Mouse (Mus musculus) liver, adult 2 months (tissue): ENCODE data around the gene Stat3. TPM values are rescaled to one million over a fixed set of nuclear protein-coding genes. Genes with fewer than 3 reads are reported as not detected.

Experiments used
- DNase-seq: peaks from one replicate; pipeline ENCODE4 v3.0.0-alpha.2; 2011; ENCODE audit warnings: low read depth, low spot score; ENCODE audit errors: extremely low read depth
- H3K27ac ChIP-seq: fragments of 200-500 bp; replicated peaks from 2 replicates; pipeline ENCODE4 v1.5.1; 2012; ENCODE audit warnings: low read depth, mild to moderate bottlenecking, control low read depth, inconsistent platforms, low read length; ENCODE audit not compliant: insufficient read depth
- H3K27me3 ChIP-seq: fragments of 200-500 bp; 2 replicates; pipeline ENCODE4 v1.6.1; 2012; ENCODE audit warnings: mild to moderate bottlenecking, moderate library complexity, low read length, inconsistent platforms; ENCODE audit not compliant: control insufficient read depth, insufficient read depth
- H3K36me3 ChIP-seq: fragments of 200-500 bp; 2 replicates; pipeline ENCODE4 v1.6.1; 2012; ENCODE audit warnings: low read length, inconsistent platforms; ENCODE audit not compliant: control insufficient read depth, insufficient read depth
- H3K4me1 ChIP-seq: fragments of 200-500 bp; 2 replicates; pipeline ENCODE4 v1.6.1; 2011; ENCODE audit warnings: low read length; ENCODE audit not compliant: control insufficient read depth, insufficient read depth
- H3K4me3 ChIP-seq: fragments of 200-500 bp; 2 replicates; pipeline ENCODE4 v1.5.1; 2011; ENCODE audit warnings: low read depth, mild to moderate bottlenecking, control low read depth, low read length, moderate library complexity; ENCODE audit not compliant: insufficient read depth
- H3K79me2 ChIP-seq: fragments of 200-500 bp; 2 replicates; pipeline ENCODE4 v1.6.1; 2012; ENCODE audit warnings: inconsistent platforms, mild to moderate bottlenecking, low read length, moderate library complexity; ENCODE audit not compliant: control insufficient read depth, insufficient read depth
- H3K9ac ChIP-seq: fragments of 200-500 bp; 2 replicates; pipeline ENCODE4 v1.6.1; 2012; ENCODE audit warnings: low read depth, mild to moderate bottlenecking, control low read depth, inconsistent platforms, low read length
- CTCF ChIP-seq: fragments of 200-500 bp; IDR thresholded peaks from 2 replicates; pipeline ENCODE4 v1.5.1; 2011; ENCODE audit warnings: low read depth, low read length, control low read depth
- POLR2A ChIP-seq: fragments of 200-500 bp; IDR thresholded peaks from 2 replicates; pipeline ENCODE4 v1.6.1; 2011; ENCODE audit warnings: low read length, control low read depth; ENCODE audit not compliant: insufficient read depth; ENCODE audit errors: extremely low read depth
- WGBS: fragments of 180-500 bp; shearing (Covaris S2); methylation state at CpG from one replicate; pipeline ENCODE4 v1.1.7; 2018; 5-methylcytosine and 5-hydroxymethylcytosine counted together
- polyA plus RNA-seq: library from polyadenylated mRNA; depleted of rRNA; stranded (reverse); fragments of >200 nt; gene quantifications from 2 replicates; pipeline ENCODE4 v1.2.3, GENCODE M21; 2012
- total RNA-seq: library from RNA; depleted of rRNA; stranded (reverse); fragments of >200 nt; gene quantifications from 2 replicates; pipeline ENCODE4 v1.2.3, GENCODE M21; 2014

Gene Stat3
- total and polyA plus RNA-seq, 2 experiments, result 58.5 to 60.4 TPM

DNA sequence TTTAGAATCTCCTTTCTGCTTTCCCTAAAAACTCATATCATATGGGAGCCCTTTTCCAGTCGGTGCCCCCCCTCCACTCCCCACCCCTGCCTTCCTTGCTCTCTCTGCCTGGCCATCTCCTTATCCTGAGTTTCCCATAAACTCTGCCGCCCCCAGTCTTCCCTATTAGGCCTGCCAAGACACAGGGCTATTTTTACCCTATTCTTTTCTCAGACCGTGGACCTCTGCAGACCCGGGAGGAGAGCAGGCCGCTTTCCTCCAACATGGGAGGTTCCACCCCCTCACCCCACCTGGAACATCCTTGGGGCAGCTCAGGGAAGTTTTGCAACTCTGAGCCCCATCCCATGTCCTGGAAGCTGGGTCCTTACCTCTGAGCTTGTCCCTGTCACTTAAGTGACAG is 28.0 kb upstream of the Stat3 start:
- Histone ChIP-seq H3K4me1 (no peaks in the 10 kb centered on the region), H3K9ac (no peak overlapping the region), H3K27me3 (no peaks in the 10 kb centered on the region), H3K36me3 (no peaks in the 10 kb centered on the region), H3K27ac (no peak overlapping the region), H3K79me2 (no peaks in the 10 kb centered on the region), H3K4me3 (no peak overlapping the region)
- no peak for DNase-seq
- TF ChIP-seq CTCF (no peak), POLR2A (no peak)
- WGBS, result 69% methylated on average over 5 of the region's 5 CpGs

GRCm38 (mm10) chr11:100965760-100966159 is 26.4 kb upstream of the Stat3 start:
- no peaks in the 10 kb centered on the region for H3K79me2 ChIP-seq
- H3K9ac ChIP-seq, result no peak overlapping the region
- no peak overlapping the region for H3K27ac ChIP-seq
- no peaks in the 10 kb centered on the region for H3K36me3 ChIP-seq
- TF ChIP-seq CTCF, result no peak
- no peak for TF ChIP-seq POLR2A
- no peaks in the 10 kb centered on the region for H3K27me3 ChIP-seq
- 83% methylated on average over 6 of the region's 6 CpGs for WGBS
- DNase-seq, result no peak
- H3K4me3 ChIP-seq, result no peak overlapping the region
- no peaks in the 10 kb centered on the region for H3K4me1 ChIP-seq

- H3K27ac ChIP-seq, result no peak overlapping the region
- no peaks in the 10 kb centered on the region for H3K79me2 ChIP-seq
- H3K27me3 ChIP-seq, result no peaks in the 10 kb centered on the region
- H3K4me1 ChIP-seq, result no peaks in the 10 kb centered on the region
- H3K9ac ChIP-seq, result no peak overlapping the region
- 91% methylated on average over 6 of the region's 6 CpGs for WGBS
- no peaks in the 10 kb centered on the region for H3K36me3 ChIP-seq
- DNase-seq, result no peak
- TF ChIP-seq CTCF (no peak), POLR2A (no peak)
- H3K4me3 ChIP-seq, result no peak overlapping the region
Measured at GRCm38 (mm10) chr11:100964901-100965542, 25.7 kb upstream of the Stat3 start.

DNA sequence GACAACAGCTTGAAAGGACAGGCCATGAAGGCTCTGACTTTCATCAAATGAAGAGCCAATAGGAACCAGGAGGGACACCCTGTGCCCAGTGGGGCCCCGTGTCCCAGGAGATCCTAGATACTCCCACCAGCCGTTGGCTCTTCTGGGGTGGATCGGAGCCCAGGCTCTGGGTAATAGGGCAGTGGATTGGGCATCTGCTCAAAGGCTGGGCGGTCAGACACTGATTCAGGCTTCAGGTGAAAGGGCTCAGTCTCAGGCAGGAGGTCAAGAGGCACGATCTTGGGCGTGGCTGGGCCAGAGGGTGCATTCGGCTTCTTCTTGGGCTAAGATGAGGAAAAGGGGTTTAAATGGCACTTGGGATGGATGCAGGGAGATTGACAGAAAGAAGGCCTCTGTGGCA is 24.8 kb upstream of the Stat3 start:
- no peak for DNase-seq
- no peak for TF ChIP-seq POLR2A
- TF ChIP-seq CTCF, result no peak
- Histone ChIP-seq H3K36me3 (no peaks in the 10 kb centered on the region), H3K79me2 (no peaks in the 10 kb centered on the region), H3K27me3 (no peaks in the 10 kb centered on the region), H3K4me1 (no peaks in the 10 kb centered on the region), H3K9ac (no peak overlapping the region), H3K27ac (no peak overlapping the region), H3K4me3 (no peak overlapping the region)
- WGBS, result 95% methylated on average over 7 of the region's 7 CpGs

DNA sequence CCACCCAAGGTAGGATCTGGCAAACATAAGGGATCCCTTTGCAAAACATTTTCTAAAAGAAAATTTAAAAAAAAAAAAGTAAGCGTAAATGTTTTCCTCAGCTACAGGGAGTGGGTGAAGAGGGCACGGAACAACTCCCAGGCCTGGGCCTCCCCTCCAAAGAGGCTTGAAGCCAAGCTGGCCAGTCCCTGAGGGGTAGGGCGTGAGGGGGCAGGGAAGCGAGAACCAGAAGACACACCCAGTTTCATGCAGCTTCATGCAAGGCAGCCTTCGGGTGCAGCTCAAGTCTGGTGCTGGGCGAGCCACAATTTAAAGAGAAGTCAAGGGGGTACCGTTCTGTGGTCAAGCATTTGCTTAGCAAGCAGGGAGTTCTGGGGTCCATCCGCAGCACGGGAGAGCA is 24.3 kb upstream of the Stat3 start:
- no peaks in the 10 kb centered on the region for H3K27me3 ChIP-seq
- H3K4me1 ChIP-seq, result no peaks in the 10 kb centered on the region
- TF ChIP-seq POLR2A (no peak), CTCF (no peak)
- no peak overlapping the region for H3K4me3 ChIP-seq
- H3K36me3 ChIP-seq, result no peaks in the 10 kb centered on the region
- H3K27ac ChIP-seq, result no peak overlapping the region
- no peak overlapping the region for H3K9ac ChIP-seq
- 90% methylated on average over 9 of the region's 9 CpGs for WGBS
- DNase-seq, result no peak
- H3K79me2 ChIP-seq, result no peaks in the 10 kb centered on the region

GRCm38 (mm10) chr11:100962371-100962911 is 23.1 kb upstream of the Stat3 start:
- DNase-seq, result no peak
- H3K4me3 ChIP-seq, result no peak overlapping the region
- H3K27ac ChIP-seq, result no peak overlapping the region
- H3K79me2 ChIP-seq, result no peaks in the 10 kb centered on the region
- no peaks in the 10 kb centered on the region for H3K36me3 ChIP-seq
- H3K9ac ChIP-seq, result no peak overlapping the region
- H3K27me3 ChIP-seq, result no peaks in the 10 kb centered on the region
- TF ChIP-seq CTCF (no peak), POLR2A (no peak)
- WGBS, result 80% methylated on average over 9 of the region's 9 CpGs
- H3K4me1 ChIP-seq, result no peaks in the 10 kb centered on the region; the same call in 1 of the 2 replicates
